Mouse (Mus musculus) limb, embryonic 11.5 days (tissue): ENCODE results near the gene Gm13199. TPM values are rescaled to one million over a fixed set of nuclear protein-coding genes. Genes with fewer than 3 reads are reported as not detected.

ENCODE experiments used
- polyA plus RNA-seq: library from polyadenylated mRNA; unstranded; fragments of >200 nt; fragmentation: Nextera tagmentation; extraction: Ambion mirVana; gene quantifications from 2 replicates; pipeline ENCODE4 v1.2.1, GENCODE M21; 2014

Gm13199 gene
- polyA plus RNA-seq, 1 experiment from 2014 or later = 2.5 TPM

Other genes with a start within 250 kb of the Gm13199 start
- gene Camk1d, start 148.4 kb downstream of the Gm13199 start, polyA plus RNA-seq = 0.92 and 1.2 TPM in 2 replicates
- gene Nudt5, start 17.9 kb downstream of the Gm13199 start, polyA plus RNA-seq = 105 and 109 TPM in 2 replicates
- gene Cdc123, start 17.8 kb downstream of the Gm13199 start, polyA plus RNA-seq = 352 and 390 TPM in 2 replicates
- 81.9 and 87.1 TPM in 2 replicates for gene Sec61a2, start 32.5 kb upstream of the Gm13199 start, polyA plus RNA-seq
- gene Dhtkd1, start 79.9 kb upstream of the Gm13199 start, polyA plus RNA-seq = 5.2 and 5.7 TPM in 2 replicates
- gene Upf2, start 88.5 kb upstream of the Gm13199 start, polyA plus RNA-seq = 13.6 and 15.9 TPM in 2 replicates